Mouse (Mus musculus) kidney, embryonic 15.5 days (tissue): ENCODE results near the gene Crocc2. TPM values are rescaled to one million over a fixed set of nuclear protein-coding genes. Genes with fewer than 3 reads are reported as not detected.

ENCODE experiments used
- ATAC-seq: fragments of 200-750 bp; cut with Nextera tagmentation; replicated peaks from 2 replicates; pipeline ENCODE4 v1.8.0; 2017; ENCODE audit warnings: moderate TSS enrichment; ENCODE audit not compliant: low FRiP score
- H3K27ac ChIP-seq: fragments of 300-500 bp; sonication (generic); 2 replicates; pipeline ENCODE4 v1.5.1; 2015; ENCODE audit warnings: mild to moderate bottlenecking, inconsistent platforms
- H3K27me3 ChIP-seq: fragments of 300-500 bp; sonication (generic); 2 replicates; pipeline ENCODE4 v1.6.1; 2015; ENCODE audit warnings: inconsistent platforms
- H3K36me3 ChIP-seq: fragments of 300-500 bp; sonication (generic); 2 replicates; pipeline ENCODE4 v1.6.1; 2015; ENCODE audit warnings: inconsistent platforms
- H3K4me1 ChIP-seq: fragments of 300-500 bp; sonication (generic); 2 replicates; pipeline ENCODE4 v1.6.1; 2015; ENCODE audit warnings: inconsistent platforms
- H3K4me2 ChIP-seq: fragments of 300-500 bp; sonication (generic); 2 replicates; pipeline ENCODE4 v1.6.1; 2015; ENCODE audit warnings: moderate library complexity, mild to moderate bottlenecking, inconsistent platforms
- H3K4me3 ChIP-seq: fragments of 300-500 bp; sonication (generic); replicated peaks from 2 replicates; pipeline ENCODE4 v1.5.1; 2015; ENCODE audit warnings: mild to moderate bottlenecking, inconsistent platforms
- H3K9ac ChIP-seq: fragments of 300-500 bp; sonication (generic); 2 replicates; pipeline ENCODE4 v1.6.1; 2015; ENCODE audit warnings: mild to moderate bottlenecking, inconsistent platforms
- H3K9me3 ChIP-seq: fragments of 300-500 bp; sonication (generic); replicated peaks from 2 replicates; pipeline ENCODE4 v1.6.1; 2016; ENCODE audit warnings: inconsistent platforms
- WGBS: fragments of 180-500 bp; shearing (Covaris S2); methylation state at CpG from one replicate; pipeline ENCODE4 v1.1.7; 2015; ENCODE audit warnings: mixed read lengths; 5-methylcytosine and 5-hydroxymethylcytosine counted together
- polyA plus RNA-seq: library from polyadenylated mRNA; unstranded; fragments of >200 nt; fragmentation: Nextera tagmentation; extraction: Ambion mirVana; gene quantifications from 2 replicates; pipeline ENCODE4 v1.2.1, GENCODE M21; 2015

Gene Crocc2
- polyA plus RNA-seq, 1 experiment from 2014 or later = 0.25 TPM

- H3K4me1 ChIP-seq = 0 out of 2 replicates have a peak, but pooled peaks cover 5% of the 10 kb centered on the region
- H3K9ac ChIP-seq = no peak overlapping the region
- H3K9me3 ChIP-seq = no peaks in the 10 kb centered on the region
- H3K4me2 ChIP-seq = no peak overlapping the region
- H3K4me3 ChIP-seq = no peak overlapping the region
- no peak overlapping the region for H3K27ac ChIP-seq
- no peak for ATAC-seq
- WGBS = 77% methylated on average over 1 of the region's 1 CpGs
- no peaks in the 10 kb centered on the region for H3K36me3 ChIP-seq
- 0 out of 2 replicates have a peak, but pooled peaks cover 3% of the 10 kb centered on the region for H3K27me3 ChIP-seq
Observed at GRCm38 (mm10) chr1:93142871-93143270, 25.7 kb upstream of the Crocc2 start.

- H3K9ac ChIP-seq = no peak overlapping the region
- no peaks in the 10 kb centered on the region for H3K9me3 ChIP-seq
- ATAC-seq = no peak
- no peaks in the 10 kb centered on the region for H3K36me3 ChIP-seq
- 75% methylated on average over 9 of the region's 9 CpGs for WGBS
- H3K4me3 ChIP-seq = no peak overlapping the region
- H3K27ac ChIP-seq = no peak overlapping the region
- H3K4me2 ChIP-seq = no peak overlapping the region
- no peaks in the 10 kb centered on the region for H3K4me1 ChIP-seq
- peaks cover 10% of the 10 kb centered on the region; the same call in 1 of the 2 replicates for H3K27me3 ChIP-seq
Observed at GRCm38 (mm10) chr1:93144176-93144575, 24.3 kb upstream of the Crocc2 start.

GRCm38 (mm10) chr1:93150907-93151661 lies 17.4 kb upstream of the Crocc2 start:
- no peaks in the 10 kb centered on the region for H3K9me3 ChIP-seq
- H3K9ac ChIP-seq = no peak overlapping the region
- no peak overlapping the region for H3K27ac ChIP-seq
- H3K4me1 ChIP-seq = no peaks in the 10 kb centered on the region
- peaks cover 10% of the 10 kb centered on the region; the same call in 1 of the 2 replicates for H3K27me3 ChIP-seq
- no peak overlapping the region for H3K4me3 ChIP-seq
- no peak overlapping the region for H3K4me2 ChIP-seq
- 77% methylated on average over 2 of the region's 2 CpGs for whole genome bisulfite sequencing
- H3K36me3 ChIP-seq = no peaks in the 10 kb centered on the region
- ATAC-seq = no peak

GRCm38 (mm10) chr1:93157566-93157965 lies 11.0 kb upstream of the Crocc2 start:
- Histone ChIP-seq H3K4me1 (peaks cover 13% of the 10 kb centered on the region; the same call in 1 of the 2 replicates), H3K27ac (no peak overlapping the region), H3K4me2 (no peak overlapping the region), H3K36me3 (no peaks in the 10 kb centered on the region), H3K9ac (no peak overlapping the region), H3K27me3 (no peaks in the 10 kb centered on the region), H3K4me3 (no peak overlapping the region), H3K9me3 (no peaks in the 10 kb centered on the region)
- ATAC-seq = no peak
- 78% methylated on average over 4 of the region's 4 CpGs for WGBS

GRCm38 (mm10) chr1:93158916-93159315 lies 9.6 kb upstream of the Crocc2 start:
- no peak overlapping the region for H3K9ac ChIP-seq
- H3K27ac ChIP-seq = no peak overlapping the region
- no peaks in the 10 kb centered on the region for H3K27me3 ChIP-seq
- no peak for ATAC-seq
- no peaks in the 10 kb centered on the region for H3K9me3 ChIP-seq
- no peaks in the 10 kb centered on the region for H3K36me3 ChIP-seq
- 75% methylated on average over 8 of the region's 8 CpGs for WGBS
- H3K4me2 ChIP-seq = no peak overlapping the region
- peaks cover 13% of the 10 kb centered on the region; the same call in 1 of the 2 replicates for H3K4me1 ChIP-seq
- no peak overlapping the region for H3K4me3 ChIP-seq

GRCm38 (mm10) chr1:93159566-93160500 lies 8.7 kb upstream of the Crocc2 start:
- H3K27me3 ChIP-seq = no peaks in the 10 kb centered on the region
- ATAC-seq = peak; percentile 12; the same call in 1 of the 2 replicates
- no peak overlapping the region for H3K4me3 ChIP-seq
- no peaks in the 10 kb centered on the region for H3K36me3 ChIP-seq
- H3K4me1 ChIP-seq = peaks cover 13% of the 10 kb centered on the region; the same call in 1 of the 2 replicates
- peak overlapping the region; percentile 54; the same call in 1 of the 2 replicates for H3K27ac ChIP-seq
- WGBS = 77% methylated on average over 21 of the region's 21 CpGs
- H3K9me3 ChIP-seq = no peaks in the 10 kb centered on the region
- no peak overlapping the region for H3K9ac ChIP-seq
- H3K4me2 ChIP-seq = no peak overlapping the region

- peaks cover 13% of the 10 kb centered on the region; the same call in 1 of the 2 replicates for H3K4me1 ChIP-seq
- H3K9me3 ChIP-seq = no peaks in the 10 kb centered on the region
- no peak within 1 kb of the TSS for H3K9ac ChIP-seq
- H3K4me3 ChIP-seq = no peak within 1 kb of the TSS
- WGBS = 65% methylated on average over 8 of the region's 8 CpGs
- no peaks in the 10 kb centered on the region for H3K36me3 ChIP-seq
- H3K27me3 ChIP-seq = no peaks in the 10 kb centered on the region
- ATAC-seq = peak; percentile 68; the same call in 1 of the 2 replicates
- peak within 1 kb of the TSS; percentile 54; the same call in 1 of the 2 replicates for H3K27ac ChIP-seq
- no peak within 1 kb of the TSS for H3K4me2 ChIP-seq
Observed at GRCm38 (mm10) chr1:93160501-93161133, 7.9 kb upstream of the Crocc2 start, which contains the start of gene 2310007B03Rik. Gene 2310007B03Rik (minus strand): TSS chr1:93160948.

- Histone ChIP-seq H3K4me1 (peaks cover 13% of the 10 kb centered on the region; the same call in 1 of the 2 replicates), H3K4me2 (no peak overlapping the region), H3K9me3 (no peaks in the 10 kb centered on the region), H3K27ac (no peak overlapping the region), H3K9ac (no peak overlapping the region), H3K36me3 (no peaks in the 10 kb centered on the region), H3K4me3 (no peak overlapping the region), H3K27me3 (no peaks in the 10 kb centered on the region)
- 77% methylated on average over 8 of the region's 8 CpGs for WGBS
- ATAC-seq = no peak
Observed at GRCm38 (mm10) chr1:93161350-93161749, 7.2 kb upstream of the Crocc2 start.

GRCm38 (mm10) chr1:93161921-93162320 lies 6.6 kb upstream of the Crocc2 start:
- no peaks in the 10 kb centered on the region for H3K9me3 ChIP-seq
- no peak for ATAC-seq
- H3K4me3 ChIP-seq = no peak overlapping the region
- 75% methylated on average over 10 of the region's 10 CpGs for WGBS
- H3K27ac ChIP-seq = no peak overlapping the region
- H3K9ac ChIP-seq = no peak overlapping the region
- H3K36me3 ChIP-seq = no peaks in the 10 kb centered on the region
- no peaks in the 10 kb centered on the region for H3K27me3 ChIP-seq
- H3K4me2 ChIP-seq = no peak overlapping the region
- peaks cover 13% of the 10 kb centered on the region; the same call in 1 of the 2 replicates for H3K4me1 ChIP-seq

GRCm38 (mm10) chr1:93162588-93162987 lies 5.9 kb upstream of the Crocc2 start:
- Histone ChIP-seq H3K9me3 (no peaks in the 10 kb centered on the region), H3K4me2 (no peak overlapping the region), H3K4me3 (no peak overlapping the region), H3K27me3 (no peaks in the 10 kb centered on the region), H3K27ac (no peak overlapping the region), H3K36me3 (no peaks in the 10 kb centered on the region), H3K4me1 (peaks cover 13% of the 10 kb centered on the region; the same call in 1 of the 2 replicates), H3K9ac (no peak overlapping the region)
- no peak for ATAC-seq
- 84% methylated on average over 7 of the region's 7 CpGs for WGBS

GRCm38 (mm10) chr1:93165447-93165846 lies 3.1 kb upstream of the Crocc2 start:
- Histone ChIP-seq H3K27me3 (no peaks in the 10 kb centered on the region), H3K36me3 (no peaks in the 10 kb centered on the region), H3K9me3 (no peaks in the 10 kb centered on the region), H3K4me1 (peaks cover 7% of the 10 kb centered on the region; the same call in 1 of the 2 replicates), H3K4me2 (no peak overlapping the region), H3K27ac (no peak overlapping the region), H3K4me3 (no peak overlapping the region), H3K9ac (no peak overlapping the region)
- WGBS = 78% methylated on average over 9 of the region's 9 CpGs
- no peak for ATAC-seq
